Mouse (Mus musculus) hindbrain, embryonic 12.5 days (tissue): ENCODE measurements at regions not wholly inside any gene's neighbourhood (a gene's known extent, or its start where the extent isn't known, plus 50 kb on each side); places are given as distances from the start of the nearest gene placed in this dataset.

Source experiments
- ATAC-seq: fragments of 200-750 bp; cut with Nextera tagmentation; 2 replicates; pipeline ENCODE4 v1.8.0; 2017; ENCODE audit warnings: moderate TSS enrichment; ENCODE audit not compliant: low FRiP score
- H3K27ac ChIP-seq: fragments of 300-500 bp; sonication (generic); 2 replicates; pipeline ENCODE4 v1.5.1; 2016; ENCODE audit warnings: mild to moderate bottlenecking
- H3K27me3 ChIP-seq: fragments of 300-500 bp; sonication (generic); 2 replicates; pipeline ENCODE4 v1.6.1; 2016; ENCODE audit warnings: mild to moderate bottlenecking
- H3K36me3 ChIP-seq: fragments of 300-500 bp; sonication (generic); 2 replicates; pipeline ENCODE4 v1.6.1; 2016; ENCODE audit warnings: mild to moderate bottlenecking
- H3K4me1 ChIP-seq: fragments of 300-500 bp; sonication (generic); 2 replicates; pipeline ENCODE4 v1.6.1; 2016
- H3K4me2 ChIP-seq: fragments of 300-500 bp; sonication (generic); replicated peaks from 2 replicates; pipeline ENCODE4 v1.6.1; 2016; ENCODE audit warnings: mild to moderate bottlenecking
- H3K4me3 ChIP-seq: fragments of 300-500 bp; sonication (generic); 2 replicates; pipeline ENCODE4 v1.5.1; 2016; ENCODE audit warnings: mild to moderate bottlenecking
- H3K9ac ChIP-seq: fragments of 300-500 bp; sonication (generic); 2 replicates; pipeline ENCODE4 v1.6.1; 2016; ENCODE audit warnings: mild to moderate bottlenecking, moderate library complexity
- H3K9me3 ChIP-seq: fragments of 300-500 bp; sonication (generic); replicated peaks from 2 replicates; pipeline ENCODE4 v1.6.1; 2016; ENCODE audit warnings: mild to moderate bottlenecking
- WGBS: fragments of 180-500 bp; shearing (Covaris S2); methylation state at CpG from one replicate; pipeline ENCODE4 v1.1.7; 2016; 5-methylcytosine and 5-hydroxymethylcytosine counted together

DNA sequence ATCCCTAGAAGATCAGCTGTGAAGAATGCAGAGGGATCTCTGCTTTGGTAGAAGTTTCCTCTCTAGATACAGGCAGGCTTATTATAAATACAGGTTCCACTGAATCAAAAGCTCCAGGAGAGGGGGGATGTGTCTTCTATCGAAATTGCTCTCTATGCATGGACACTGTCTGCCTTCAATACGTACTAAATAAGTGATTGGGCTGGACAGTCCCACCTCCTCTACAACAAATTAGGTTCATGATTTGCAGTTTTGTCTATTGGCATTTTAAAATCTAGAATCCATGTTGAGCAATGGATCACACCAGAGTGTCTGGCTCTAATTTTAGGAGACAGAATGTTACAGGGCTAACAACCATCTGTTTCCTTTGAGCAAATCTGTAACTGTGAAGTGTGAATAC, 429.9 kb downstream of the Hs3st1 start:
- H3K9me3 ChIP-seq = no peaks in the 10 kb centered on the region
- no peak overlapping the region for H3K4me3 ChIP-seq
- H3K4me2 ChIP-seq = no peak overlapping the region
- no peaks in the 10 kb centered on the region for H3K36me3 ChIP-seq
- H3K9ac ChIP-seq = no peak overlapping the region
- H3K27me3 ChIP-seq = no peaks in the 10 kb centered on the region
- ATAC-seq = no peak
- H3K27ac ChIP-seq = no peak overlapping the region
- no peaks in the 10 kb centered on the region for H3K4me1 ChIP-seq
- WGBS = 77% methylated on average over 2 of the region's 2 CpGs

- Histone ChIP-seq H3K27ac (no peak overlapping the region), H3K36me3 (no peaks in the 10 kb centered on the region), H3K4me2 (no peak overlapping the region), H3K27me3 (no peaks in the 10 kb centered on the region), H3K4me3 (no peak overlapping the region), H3K9me3 (no peaks in the 10 kb centered on the region), H3K4me1 (no peaks in the 10 kb centered on the region), H3K9ac (no peak overlapping the region)
- ATAC-seq = no peak
- WGBS = 81% methylated on average over 3 of the region's 3 CpGs
Observed at GRCm38 (mm10) chr5:39316478-39316877, 438.8 kb downstream of the Hs3st1 start.

GRCm38 (mm10) chr5:39311211-39311610, 434.6 kb upstream of the Clnk start:
- Histone ChIP-seq H3K4me2 (no peak overlapping the region), H3K4me3 (no peak overlapping the region), H3K4me1 (no peaks in the 10 kb centered on the region), H3K9ac (no peak overlapping the region), H3K36me3 (no peaks in the 10 kb centered on the region), H3K27me3 (no peaks in the 10 kb centered on the region), H3K27ac (no peak overlapping the region), H3K9me3 (no peaks in the 10 kb centered on the region)
- WGBS = 90% methylated on average over 4 of the region's 4 CpGs
- ATAC-seq = no peak

GRCm38 (mm10) chr5:39305794-39306193, 429.2 kb upstream of the Clnk start:
- Histone ChIP-seq H3K9ac (no peak overlapping the region), H3K4me1 (no peaks in the 10 kb centered on the region), H3K4me3 (no peak overlapping the region), H3K4me2 (no peak overlapping the region), H3K27me3 (no peaks in the 10 kb centered on the region), H3K27ac (no peak overlapping the region), H3K36me3 (no peaks in the 10 kb centered on the region), H3K9me3 (no peaks in the 10 kb centered on the region)
- 82% methylated on average over 2 of the region's 2 CpGs for WGBS
- no peak for ATAC-seq

GRCm38 (mm10) chr5:39292849-39293248, 416.2 kb upstream of the Clnk start:
- Histone ChIP-seq H3K27me3 (no peaks in the 10 kb centered on the region), H3K4me2 (no peak overlapping the region), H3K9me3 (no peaks in the 10 kb centered on the region), H3K4me3 (no peak overlapping the region), H3K9ac (no peak overlapping the region), H3K36me3 (no peaks in the 10 kb centered on the region), H3K27ac (no peak overlapping the region), H3K4me1 (no peaks in the 10 kb centered on the region)
- 9% methylated on average over 2 of the region's 2 CpGs for WGBS
- ATAC-seq = no peak

GRCm38 (mm10) chr5:39281021-39281420, 404.4 kb upstream of the Clnk start:
- no peak for ATAC-seq
- H3K4me3 ChIP-seq = no peak overlapping the region
- 88% methylated on average over 2 of the region's 2 CpGs for WGBS
- H3K4me1 ChIP-seq = no peaks in the 10 kb centered on the region
- no peak overlapping the region for H3K9ac ChIP-seq
- no peaks in the 10 kb centered on the region for H3K27me3 ChIP-seq
- no peaks in the 10 kb centered on the region for H3K36me3 ChIP-seq
- no peaks in the 10 kb centered on the region for H3K9me3 ChIP-seq
- no peak overlapping the region for H3K27ac ChIP-seq
- H3K4me2 ChIP-seq = no peak overlapping the region

DNA sequence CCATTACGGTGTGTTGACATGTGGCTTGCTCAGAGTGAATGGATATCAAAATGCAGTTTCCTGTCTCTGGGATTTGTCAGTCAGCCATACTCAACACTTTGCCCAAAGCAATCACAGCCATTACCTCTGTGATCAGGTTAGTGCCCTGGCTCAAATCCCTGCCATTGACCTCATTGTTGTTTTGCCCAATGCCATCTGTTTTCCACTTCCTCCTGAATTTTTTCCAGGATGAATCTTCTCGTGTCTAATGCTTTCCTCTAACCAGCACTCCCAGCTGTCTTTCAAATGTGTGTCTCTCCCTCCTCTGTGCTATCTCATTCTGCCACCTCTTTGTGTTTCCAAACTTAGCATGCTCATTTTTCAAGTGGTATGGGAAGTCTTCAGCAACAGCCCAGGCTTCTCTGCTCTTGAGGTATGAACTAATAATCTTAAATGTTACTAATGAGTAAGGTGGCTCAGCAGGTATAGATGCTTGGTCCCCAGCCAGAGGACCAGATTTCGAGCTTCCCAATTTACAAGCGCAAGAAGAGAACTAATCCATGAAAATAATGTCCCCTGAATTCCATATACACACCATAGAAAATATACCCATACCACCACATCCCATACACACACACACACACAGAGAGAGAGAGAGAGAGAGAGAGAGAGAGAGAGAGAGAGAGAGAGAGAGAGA, 397.2 kb upstream of the Clnk start:
- no peak overlapping the region for H3K4me2 ChIP-seq
- H3K4me3 ChIP-seq = no peak overlapping the region
- no peaks in the 10 kb centered on the region for H3K36me3 ChIP-seq
- 75% methylated on average over 4 of the region's 4 CpGs for WGBS
- H3K9me3 ChIP-seq = no peaks in the 10 kb centered on the region
- H3K27me3 ChIP-seq = no peaks in the 10 kb centered on the region
- H3K4me1 ChIP-seq = no peaks in the 10 kb centered on the region
- no peak overlapping the region for H3K27ac ChIP-seq
- ATAC-seq = no peak
- no peak overlapping the region for H3K9ac ChIP-seq

DNA sequence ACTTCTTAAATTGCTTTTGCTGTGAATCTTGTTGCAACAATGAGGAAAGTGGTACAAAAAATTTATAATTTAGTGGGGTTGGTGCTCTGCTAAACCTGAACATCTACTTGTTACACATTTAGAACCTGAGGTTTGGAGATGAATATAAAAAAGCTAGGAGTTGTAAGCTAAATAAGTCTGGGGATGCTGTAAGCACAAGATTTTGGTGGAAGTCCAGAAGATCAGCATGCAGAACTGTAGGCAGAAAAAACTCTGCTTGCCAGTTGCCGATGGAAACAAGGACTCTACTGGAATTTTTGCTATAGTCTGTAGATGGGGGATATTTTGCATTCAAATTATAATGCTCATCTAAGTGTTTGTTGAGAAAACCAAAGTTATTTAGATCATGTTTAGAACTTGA, 390.5 kb upstream of the Clnk start:
- 83% methylated on average over 1 of the region's 1 CpGs for WGBS
- Histone ChIP-seq H3K4me2 (no peak overlapping the region), H3K27ac (no peak overlapping the region), H3K27me3 (no peaks in the 10 kb centered on the region), H3K36me3 (no peaks in the 10 kb centered on the region), H3K4me3 (no peak overlapping the region), H3K9ac (no peak overlapping the region), H3K4me1 (no peaks in the 10 kb centered on the region), H3K9me3 (no peaks in the 10 kb centered on the region)
- no peak for ATAC-seq

DNA sequence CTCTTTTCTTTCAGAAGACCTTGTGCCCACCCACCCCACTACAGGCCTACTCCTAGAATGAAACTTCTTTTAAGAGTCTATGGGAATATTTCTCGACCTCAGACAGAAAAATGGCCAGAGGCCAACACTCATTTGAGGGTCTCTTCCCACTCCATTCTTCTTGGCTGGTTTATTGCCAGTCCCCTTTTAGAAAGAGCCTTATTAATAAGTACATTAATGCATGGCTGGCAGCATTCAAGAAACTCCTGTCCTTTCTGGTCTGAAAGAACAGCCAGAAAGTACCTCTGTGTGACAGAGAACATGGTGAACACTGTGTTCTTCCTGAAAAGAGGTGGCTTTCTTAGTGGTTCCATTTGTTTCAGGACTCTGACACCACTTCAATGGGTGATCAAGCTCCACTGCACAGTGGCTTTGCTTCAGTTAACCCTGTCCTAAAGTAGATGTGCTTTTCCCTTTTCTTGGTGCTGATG, 384.1 kb upstream of the Clnk start:
- WGBS = 65% methylated on average over 1 of the region's 1 CpGs

DNA sequence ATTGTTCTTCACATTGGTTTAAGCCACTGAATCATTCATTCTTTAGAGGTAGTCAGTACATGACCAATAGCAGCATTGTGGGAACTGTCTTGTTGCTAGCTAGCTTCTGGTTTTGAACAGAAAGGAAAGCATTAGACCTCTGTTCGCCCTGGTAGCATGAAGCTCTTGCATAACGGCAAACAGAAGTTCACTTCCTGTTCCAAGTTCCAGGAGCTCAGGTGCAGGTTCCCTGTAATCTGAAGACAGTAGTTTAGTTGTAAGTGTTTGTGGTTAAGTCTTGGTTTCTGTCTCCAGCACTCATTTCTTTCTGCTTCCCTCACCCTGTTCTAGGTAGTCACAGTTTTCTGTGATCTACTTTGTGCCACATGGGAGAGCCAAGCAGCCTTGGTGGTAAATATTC, 381.1 kb upstream of the Clnk start:
- ATAC-seq = no peak
- 88% methylated on average over 2 of the region's 2 CpGs for WGBS

More for the DNA sequence above, 384.1 kb upstream of the Clnk start:
- Histone ChIP-seq H3K4me2 (no peak overlapping the region), H3K27ac (no peak overlapping the region), H3K4me1 (no peaks in the 10 kb centered on the region), H3K36me3 (no peaks in the 10 kb centered on the region), H3K4me3 (no peak overlapping the region), H3K9ac (no peak overlapping the region), H3K9me3 (no peaks in the 10 kb centered on the region), H3K27me3 (no peaks in the 10 kb centered on the region)
- no peak for ATAC-seq

DNA sequence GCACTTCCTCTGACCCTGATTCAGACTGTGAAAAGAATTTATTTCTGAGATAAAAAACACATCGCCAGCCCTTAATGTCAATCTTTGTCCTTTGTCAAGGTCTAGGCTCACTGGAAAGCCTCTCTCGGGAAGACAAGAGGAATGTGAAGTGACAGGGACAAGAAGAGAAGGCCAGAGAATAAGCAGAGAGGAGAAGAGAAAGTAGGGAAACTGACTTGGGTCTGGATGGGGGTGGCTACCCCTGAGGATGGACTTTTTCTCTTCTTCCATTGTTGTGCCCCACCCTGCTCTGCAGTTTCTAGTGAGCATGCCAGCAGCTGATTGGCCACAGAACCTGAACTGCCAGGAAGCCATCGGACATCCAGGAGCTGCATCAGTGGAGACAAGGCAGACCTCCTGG, 375.6 kb upstream of the Clnk start:
- Histone ChIP-seq H3K4me1 (no peaks in the 10 kb centered on the region), H3K4me3 (no peak overlapping the region), H3K9me3 (no peaks in the 10 kb centered on the region), H3K27me3 (no peaks in the 10 kb centered on the region), H3K4me2 (no peak overlapping the region), H3K9ac (no peak overlapping the region), H3K27ac (no peak overlapping the region), H3K36me3 (no peaks in the 10 kb centered on the region)
- WGBS = 60% methylated on average over 3 of the region's 3 CpGs
- ATAC-seq = no peak

More for the DNA sequence above, 381.1 kb upstream of the Clnk start:
- Histone ChIP-seq H3K4me1 (no peaks in the 10 kb centered on the region), H3K4me2 (no peak overlapping the region), H3K27me3 (no peaks in the 10 kb centered on the region), H3K4me3 (no peak overlapping the region), H3K36me3 (no peaks in the 10 kb centered on the region), H3K27ac (no peak overlapping the region), H3K9ac (no peak overlapping the region), H3K9me3 (no peaks in the 10 kb centered on the region)

DNA sequence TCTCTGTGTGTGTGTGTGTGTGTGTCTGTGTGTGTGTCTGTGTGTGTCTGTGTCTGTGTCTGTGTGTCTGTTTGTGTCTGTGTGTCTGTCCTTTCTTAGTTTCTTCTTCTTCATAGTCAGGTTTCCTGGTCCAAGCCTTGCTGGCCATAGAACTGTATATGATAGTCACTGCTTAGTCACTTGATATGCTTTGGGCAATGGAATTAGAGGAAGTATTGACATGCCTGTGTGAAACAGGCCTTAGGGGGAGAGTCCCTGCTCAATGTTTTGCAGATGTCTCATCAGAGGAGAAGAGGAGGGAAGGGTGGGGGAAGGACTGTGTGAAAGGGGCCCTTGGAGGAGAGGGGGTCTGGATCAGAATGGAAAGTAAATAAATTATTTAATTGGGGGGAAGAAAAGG, 374.4 kb upstream of the Clnk start:
- H3K4me2 ChIP-seq = no peak overlapping the region
- H3K27ac ChIP-seq = no peak overlapping the region
- no peak overlapping the region for H3K9ac ChIP-seq
- H3K4me1 ChIP-seq = no peaks in the 10 kb centered on the region
- no peak overlapping the region for H3K4me3 ChIP-seq
- no peaks in the 10 kb centered on the region for H3K9me3 ChIP-seq
- H3K36me3 ChIP-seq = no peaks in the 10 kb centered on the region
- no peak for ATAC-seq
- no peaks in the 10 kb centered on the region for H3K27me3 ChIP-seq

DNA sequence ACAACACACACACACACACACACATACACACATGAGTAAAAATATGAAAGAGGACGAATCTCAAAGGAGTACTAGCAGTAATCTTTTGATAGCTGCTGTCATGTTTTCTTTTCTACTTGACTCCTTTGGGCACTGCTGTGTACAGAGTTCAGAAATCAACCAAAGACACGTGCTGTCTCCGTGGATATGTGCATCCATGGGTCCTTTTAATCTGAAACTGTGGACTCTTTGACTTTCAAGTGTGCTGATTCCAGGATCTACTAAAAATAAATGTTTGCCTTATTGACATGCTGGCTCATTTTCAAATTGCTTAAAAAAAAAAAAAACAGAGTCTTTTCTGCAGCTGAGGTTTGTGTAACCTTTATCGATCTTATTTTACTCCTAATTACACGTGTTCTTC, 343.1 kb upstream of the Clnk start:
- H3K27ac ChIP-seq = no peak overlapping the region
- H3K9me3 ChIP-seq = no peaks in the 10 kb centered on the region
- H3K4me3 ChIP-seq = no peak overlapping the region
- no peak for ATAC-seq
- no peaks in the 10 kb centered on the region for H3K36me3 ChIP-seq
- no peak overlapping the region for H3K9ac ChIP-seq
- no peaks in the 10 kb centered on the region for H3K4me1 ChIP-seq
- H3K4me2 ChIP-seq = no peak overlapping the region
- H3K27me3 ChIP-seq = no peaks in the 10 kb centered on the region
- whole genome bisulfite sequencing = 84% methylated on average over 5 of the region's 5 CpGs
